Mouse (Mus musculus): Measurements from ENCODE around the gene Adh1.

Gene Adh1

GRCm38 (mm10) chr3:138287686-138288085 is 26.9 kb downstream of the Adh1 start:
- DNase-seq (ENCODE audit: low spot score in 2 of 2), result no peak

GRCm38 (mm10) chr3:138290672-138291071 is 29.9 kb downstream of the Adh1 start:
- no peak for DNase-seq (ENCODE audit: low spot score in 2 of 2)

- DNase-seq (ENCODE audit: low spot score in 2 of 2), result no peak
Observed at GRCm38 (mm10) chr3:138291529-138292117, 30.8 kb downstream of the Adh1 start.

- DNase-seq (ENCODE audit: low spot score in 2 of 2), result no peak
Observed at GRCm38 (mm10) chr3:138293298-138293895, 32.6 kb downstream of the Adh1 start.

- no peak for DNase-seq (ENCODE audit: low spot score in 2 of 2)
Observed at GRCm38 (mm10) chr3:138300130-138300529, 39.3 kb downstream of the Adh1 start.

- DNase-seq (ENCODE audit: low spot score in 2 of 2), result no peak
Observed at GRCm38 (mm10) chr3:138302676-138303075, 41.9 kb downstream of the Adh1 start.

DNA sequence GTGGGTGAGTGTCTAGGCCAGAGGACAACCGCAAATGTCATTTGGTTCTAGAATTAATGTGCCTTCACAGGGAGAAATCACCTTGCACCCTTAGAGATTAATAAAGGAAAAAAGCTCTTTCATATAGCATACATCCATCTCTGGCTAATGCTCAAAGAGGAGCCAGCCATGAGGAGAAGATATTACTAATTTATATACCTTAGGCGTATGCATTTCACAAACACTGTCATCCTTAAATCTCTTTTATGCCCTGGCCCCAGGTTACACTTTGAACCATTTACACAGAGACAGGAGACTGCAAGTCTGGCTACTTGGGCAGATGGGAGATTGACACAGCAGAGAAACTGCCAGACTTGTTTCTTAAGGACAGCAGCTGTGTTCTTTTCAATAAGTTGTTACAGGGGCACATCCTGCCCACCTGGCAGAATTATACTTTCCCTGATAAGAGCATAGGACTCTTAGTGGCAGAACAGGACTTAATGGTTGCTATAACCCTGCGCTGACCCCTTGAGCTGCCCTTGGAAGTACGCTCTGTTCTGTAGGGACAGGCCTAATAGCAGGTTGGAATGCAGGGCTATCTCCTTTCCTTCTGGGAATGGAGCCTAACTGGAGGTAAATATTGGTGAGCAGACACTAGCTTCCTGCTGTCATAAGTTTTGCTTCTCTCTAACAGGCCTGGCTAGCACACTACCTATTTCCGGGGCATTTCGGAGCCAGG is 43.1 kb downstream of the Adh1 start:
- DNase-seq (ENCODE audit: low spot score in 2 of 2), result no peak

DNA sequence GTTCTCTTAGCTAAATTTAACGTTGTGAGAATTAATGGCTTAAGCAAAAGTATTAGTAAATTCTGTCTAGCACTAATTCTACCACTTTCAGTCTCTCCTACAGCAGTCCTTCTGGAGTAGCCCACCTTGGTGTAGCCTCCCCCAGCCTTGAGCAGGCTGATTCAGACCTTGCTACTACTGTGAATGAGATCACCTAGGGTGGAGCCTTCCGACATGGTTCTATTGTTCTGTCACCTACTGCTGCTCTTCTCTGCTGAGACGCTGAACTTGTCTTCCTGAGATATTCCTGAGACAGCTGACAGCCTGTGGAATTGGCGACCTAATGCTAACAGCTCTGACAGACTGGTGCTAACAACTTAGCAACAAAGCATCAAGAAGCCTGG is 43.7 kb downstream of the Adh1 start:
- no peak for DNase-seq (ENCODE audit: low spot score in 2 of 2)

DNA sequence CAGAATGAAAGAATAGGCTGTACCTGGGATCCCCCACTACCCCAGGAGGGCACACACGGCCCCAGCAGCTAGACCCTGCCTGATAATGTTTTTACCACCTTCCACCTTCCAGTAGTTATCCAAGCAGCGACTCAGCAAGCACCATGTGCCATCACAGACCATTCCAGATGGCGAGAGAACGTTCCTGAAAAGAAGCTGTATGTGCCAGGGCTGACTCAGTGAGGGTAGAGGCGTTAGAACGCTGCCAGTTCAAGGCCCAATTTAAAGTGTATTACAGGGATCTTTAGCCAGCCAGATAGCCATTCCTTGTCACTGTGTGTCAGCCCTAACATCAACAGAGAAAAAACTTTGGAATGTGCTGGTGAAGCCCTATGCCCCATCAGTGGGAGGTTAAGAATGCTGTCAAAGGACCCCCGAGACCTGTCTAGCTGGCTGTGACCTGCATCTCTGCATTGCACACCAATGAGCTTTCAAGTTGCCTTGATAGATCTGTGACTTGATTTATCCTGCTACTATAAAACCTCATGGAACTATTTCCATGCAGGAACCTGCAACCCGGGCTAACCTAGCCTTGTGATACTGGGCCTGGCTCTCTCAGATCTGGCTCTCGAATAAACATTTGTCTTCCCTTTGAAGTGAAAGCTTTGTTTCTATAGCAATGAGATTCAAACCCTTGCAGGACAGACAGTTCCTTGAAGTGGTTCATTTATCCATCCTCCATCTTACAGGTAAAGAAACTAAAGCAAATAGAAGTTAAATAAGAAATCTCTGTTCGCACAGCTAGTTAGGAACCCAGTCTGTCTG is 44.9 kb downstream of the Adh1 start:
- no peak for DNase-seq (ENCODE audit: low spot score in 2 of 2)

DNA sequence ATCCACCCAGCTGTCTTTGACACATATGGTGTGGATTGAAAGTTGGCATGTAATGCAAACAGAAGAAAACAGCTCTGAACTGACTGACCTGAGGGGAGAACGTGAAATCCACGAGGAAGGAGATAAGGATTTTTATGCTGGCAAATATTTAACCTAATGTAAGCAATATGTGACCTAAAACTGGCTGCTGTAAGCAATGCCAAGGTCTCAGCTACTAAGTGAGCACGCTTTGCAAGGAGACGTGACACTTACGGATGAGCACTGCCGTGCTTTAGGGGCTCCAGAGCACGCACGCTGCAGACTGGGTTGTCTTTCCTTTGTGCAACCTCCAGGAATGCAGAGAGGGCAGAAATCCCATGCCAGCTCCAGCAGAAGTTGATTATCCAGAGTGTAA is 45.5 kb downstream of the Adh1 start:
- no peak for DNase-seq (ENCODE audit: low spot score in 2 of 2)

- no peak for DNase-seq (ENCODE audit: low spot score in 2 of 2)
Observed at GRCm38 (mm10) chr3:138309910-138310309, 49.1 kb downstream of the Adh1 start.

DNA sequence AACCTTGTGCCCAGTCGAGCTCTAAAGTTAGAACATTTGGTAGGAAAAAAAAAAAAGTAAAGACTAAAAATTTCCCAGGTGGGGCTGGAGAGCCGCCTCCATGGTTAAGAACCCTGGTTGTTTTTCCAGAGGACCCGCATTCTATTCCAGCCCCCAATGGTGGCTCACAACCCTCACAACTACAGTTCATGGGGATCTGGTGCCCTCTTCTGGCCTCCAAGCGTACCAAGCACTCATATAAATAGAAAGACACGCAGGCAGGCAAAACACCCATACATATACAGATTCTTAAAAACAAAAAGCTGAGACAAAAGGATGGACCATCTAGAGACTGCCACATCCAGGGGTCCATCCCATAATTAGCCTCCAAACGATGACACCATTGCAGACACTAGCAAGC is 50.2 kb downstream of the Adh1 start:
- no peak for DNase-seq (ENCODE audit: low spot score in 2 of 2)

GRCm38 (mm10) chr3:138312965-138313364 is 52.2 kb downstream of the Adh1 start, which contains the start of gene Adh6a:
Gene Adh6a (plus strand): TSS chr3:138313286.
- DNase-seq (ENCODE audit: low spot score in 2 of 2), result no peak

- no peak for DNase-seq (ENCODE audit: low spot score in 2 of 2)
Observed at GRCm38 (mm10) chr3:138316908-138317472, 56.2 kb downstream of the Adh1 start.

GRCm38 (mm10) chr3:138325001-138325400 is 64.2 kb downstream of the Adh1 start:
- no peak for DNase-seq (ENCODE audit: low spot score in 2 of 2)

DNA sequence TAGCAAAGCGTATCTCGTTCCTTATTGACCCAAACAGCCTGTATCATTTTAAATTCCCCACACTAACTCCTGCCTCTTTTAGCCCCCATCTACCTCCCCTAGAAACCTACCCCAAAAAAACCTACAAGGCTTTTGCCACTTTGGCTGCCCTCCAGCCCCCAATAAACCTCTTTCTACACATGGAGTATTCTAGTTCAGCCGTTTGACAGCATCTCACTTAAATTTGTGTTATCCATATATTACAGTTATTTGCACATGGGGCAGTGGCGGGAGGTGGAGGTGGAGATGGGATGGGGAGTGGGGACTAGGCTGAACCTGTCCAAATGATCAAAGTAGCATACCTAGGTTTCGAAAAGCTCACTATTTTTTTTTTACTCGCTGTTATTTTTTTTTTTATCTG is 64.7 kb downstream of the Adh1 start:
- no peak for DNase-seq (ENCODE audit: low spot score in 2 of 2)

- no peak for DNase-seq (ENCODE audit: low spot score in 2 of 2)
Observed at GRCm38 (mm10) chr3:138333910-138334309, 73.1 kb downstream of the Adh1 start.

GRCm38 (mm10) chr3:138334320-138334719 is 73.5 kb downstream of the Adh1 start:
- DNase-seq (ENCODE audit: low spot score in 2 of 2), result no peak

GRCm38 (mm10) chr3:138335566-138335965 is 74.8 kb downstream of the Adh1 start:
- no peak for DNase-seq (ENCODE audit: low spot score in 2 of 2)

- DNase-seq (ENCODE audit: low spot score in 2 of 2), result no peak
Observed at GRCm38 (mm10) chr3:138336104-138336754, 75.4 kb downstream of the Adh1 start.
